Mouse (Mus musculus) bone marrow macrophage, adult 2 months (primary cell): ENCODE data around the gene Tnni1. TPM values are rescaled to one million over a fixed set of nuclear protein-coding genes. Genes with fewer than 3 reads are reported as not detected.

Experiments
- H3K27ac ChIP-seq: 2 replicates; pipeline ENCODE4 v1.5.1; 2012; ENCODE audit warnings: low read depth, low read length; ENCODE audit not compliant: insufficient read depth
- H3K4me1 ChIP-seq: 2 replicates; pipeline ENCODE4 v1.6.1; 2012; ENCODE audit warnings: low read length; ENCODE audit not compliant: control insufficient read depth, insufficient read depth
- H3K4me3 ChIP-seq: 2 replicates; pipeline ENCODE4 v1.5.1; 2012; ENCODE audit warnings: mild to moderate bottlenecking, low read length, moderate library complexity; ENCODE audit not compliant: insufficient read depth
- CTCF ChIP-seq: IDR thresholded peaks from 2 replicates; pipeline ENCODE4 v1.5.1; 2012; ENCODE audit warnings: low read depth, mild to moderate bottlenecking, low read length, moderate library complexity
- POLR2A ChIP-seq: IDR thresholded peaks from 2 replicates; pipeline ENCODE4 v1.6.1; 2012; ENCODE audit warnings: mild to moderate bottlenecking, low read depth, low read length, borderline replicate concordance
- polyA plus RNA-seq: library from polyadenylated mRNA; stranded (reverse); fragments of >200 nt; gene quantifications from 2 replicates; pipeline ENCODE4 v1.2.4, GENCODE M21; 2012; ENCODE audit not compliant: missing spikeins, insufficient read depth, insufficient read length

The Tnni1 gene
- polyA plus RNA-seq, 1 experiment, result not detected

DNA sequence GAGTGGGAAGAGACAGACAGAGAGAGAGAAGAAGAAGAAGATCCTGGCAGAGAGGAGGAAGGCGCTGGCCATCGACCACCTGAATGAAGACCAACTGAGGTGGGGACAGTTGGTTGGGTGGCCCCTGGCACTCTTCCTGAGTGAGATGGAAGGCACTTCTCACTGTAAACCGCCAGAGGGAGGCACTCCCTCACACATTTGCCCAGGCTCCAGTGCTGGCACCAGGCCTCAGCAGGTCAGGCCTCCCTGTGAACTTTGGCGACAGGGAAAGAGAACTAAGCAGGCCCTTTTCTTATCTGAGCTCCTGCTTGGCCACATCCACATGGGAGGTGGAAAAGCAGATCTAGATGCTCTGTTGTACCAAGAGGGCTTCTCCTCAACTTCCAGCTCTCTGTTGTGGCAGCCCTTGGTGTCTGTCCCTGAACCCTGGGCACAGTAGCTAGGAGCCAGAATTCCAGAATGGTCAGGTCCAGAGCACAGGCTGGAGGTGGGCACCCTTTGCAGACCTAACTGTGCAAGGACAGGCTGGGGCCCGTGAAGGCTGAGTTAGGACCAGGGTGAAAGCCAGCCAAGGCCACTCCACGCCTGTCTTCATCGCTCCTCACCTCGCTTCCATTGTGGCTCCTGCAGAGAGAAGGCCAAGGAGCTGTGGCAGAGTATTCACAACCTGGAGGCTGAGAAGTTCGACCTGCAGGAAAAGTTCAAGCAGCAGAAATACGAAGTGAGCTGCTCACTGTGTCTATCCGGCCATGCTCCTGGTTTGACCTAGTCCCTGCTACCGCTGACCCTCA, 71.7 kb downstream of the Tnni1 start:
- TF ChIP-seq POLR2A (no peak), CTCF (no peak)
- H3K4me1 ChIP-seq, result peaks cover 3% of the 10 kb centered on the region; the same call in 1 of the 2 replicates
- no peak overlapping the region for H3K27ac ChIP-seq
- H3K4me3 ChIP-seq, result no peak overlapping the region

DNA sequence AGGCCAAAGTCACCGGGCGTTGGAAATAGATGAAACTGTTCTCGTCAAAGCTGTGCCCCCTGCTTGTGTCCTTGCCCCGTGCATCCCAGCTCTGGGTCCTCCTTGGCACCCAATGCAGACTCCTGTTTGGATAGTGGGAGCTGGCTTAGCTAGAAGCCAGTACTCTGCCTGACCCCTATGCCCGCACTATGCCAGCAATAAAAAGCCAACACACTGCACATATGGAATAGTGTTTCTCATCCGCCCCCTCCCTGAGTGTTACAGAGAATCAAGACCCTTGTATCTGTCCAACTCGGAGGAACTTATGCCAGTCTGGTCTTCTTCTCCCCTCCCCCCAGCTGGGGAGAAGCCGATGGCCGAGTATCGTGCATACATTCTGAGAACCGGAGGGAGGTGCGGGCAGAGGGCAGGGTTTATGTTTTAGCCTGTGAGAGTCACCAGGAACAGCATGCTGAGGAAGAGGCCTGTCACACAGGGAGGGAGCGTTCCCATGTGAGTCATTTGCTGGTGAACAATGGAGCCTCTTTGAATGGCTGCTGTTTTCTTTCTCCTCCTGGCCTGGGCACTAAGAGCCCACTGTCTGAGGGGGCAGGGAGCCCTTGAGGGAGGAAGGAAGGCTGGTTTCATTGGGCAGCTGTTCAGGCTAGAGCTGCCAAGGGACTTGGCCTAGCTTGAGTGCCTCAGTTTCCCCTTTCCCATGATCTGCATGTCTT, 73.0 kb downstream of the Tnni1 start:
- H3K4me1 ChIP-seq, result peaks cover 3% of the 10 kb centered on the region; the same call in 1 of the 2 replicates
- TF ChIP-seq POLR2A (no peak), CTCF (no peak)
- no peak overlapping the region for H3K27ac ChIP-seq
- H3K4me3 ChIP-seq, result no peak overlapping the region

GRCm38 (mm10) chr1:135853200-135853599, 74.0 kb downstream of the Tnni1 start:
- TF ChIP-seq POLR2A, result no peak
- no peak for TF ChIP-seq CTCF
- H3K4me3 ChIP-seq, result no peak overlapping the region
- peaks cover 3% of the 10 kb centered on the region; the same call in 1 of the 2 replicates for H3K4me1 ChIP-seq
- no peak overlapping the region for H3K27ac ChIP-seq

GRCm38 (mm10) chr1:135854591-135855343, 75.5 kb downstream of the Tnni1 start:
- Histone ChIP-seq H3K4me3 (no peak overlapping the region), H3K4me1 (peaks cover 3% of the 10 kb centered on the region; the same call in 1 of the 2 replicates), H3K27ac (no peak overlapping the region)
- no peak for TF ChIP-seq POLR2A
- TF ChIP-seq CTCF, result no peak

- TF ChIP-seq POLR2A (no peak), CTCF (no peak)
- Histone ChIP-seq H3K4me1 (peaks cover 3% of the 10 kb centered on the region; the same call in 1 of the 2 replicates), H3K4me3 (no peak overlapping the region), H3K27ac (no peak overlapping the region)
Measured at GRCm38 (mm10) chr1:135855344-135855687, 76.1 kb downstream of the Tnni1 start.

DNA sequence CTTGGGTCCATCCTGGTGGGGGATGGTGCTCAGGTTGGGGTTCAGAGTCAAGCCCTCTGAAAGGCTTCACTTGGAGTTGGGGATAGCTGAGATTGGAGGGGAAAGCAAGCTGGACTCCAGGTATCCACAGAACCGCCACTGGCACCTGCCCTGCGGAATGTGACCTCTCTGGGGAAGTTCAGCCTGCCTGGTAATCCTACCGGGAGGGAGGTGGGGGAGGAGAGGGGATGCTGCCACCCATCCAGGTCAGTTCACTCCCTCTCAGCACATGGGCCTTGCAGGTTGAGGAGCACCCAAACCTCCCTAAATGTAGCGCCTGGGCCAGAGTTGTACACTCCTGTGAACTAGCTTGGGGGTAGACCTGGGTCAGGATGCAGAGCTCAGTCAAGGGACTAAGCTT, 76.8 kb downstream of the Tnni1 start:
- Histone ChIP-seq H3K4me3 (no peak overlapping the region), H3K4me1 (peaks cover 3% of the 10 kb centered on the region; the same call in 1 of the 2 replicates), H3K27ac (no peak overlapping the region)
- no peak for TF ChIP-seq CTCF
- TF ChIP-seq POLR2A, result no peak

- Histone ChIP-seq H3K4me1 (peaks cover 3% of the 10 kb centered on the region; the same call in 1 of the 2 replicates), H3K27ac (no peak overlapping the region), H3K4me3 (no peak overlapping the region)
- TF ChIP-seq POLR2A (no peak), CTCF (no peak)
Measured at GRCm38 (mm10) chr1:135857137-135857775, 78.0 kb downstream of the Tnni1 start.

DNA sequence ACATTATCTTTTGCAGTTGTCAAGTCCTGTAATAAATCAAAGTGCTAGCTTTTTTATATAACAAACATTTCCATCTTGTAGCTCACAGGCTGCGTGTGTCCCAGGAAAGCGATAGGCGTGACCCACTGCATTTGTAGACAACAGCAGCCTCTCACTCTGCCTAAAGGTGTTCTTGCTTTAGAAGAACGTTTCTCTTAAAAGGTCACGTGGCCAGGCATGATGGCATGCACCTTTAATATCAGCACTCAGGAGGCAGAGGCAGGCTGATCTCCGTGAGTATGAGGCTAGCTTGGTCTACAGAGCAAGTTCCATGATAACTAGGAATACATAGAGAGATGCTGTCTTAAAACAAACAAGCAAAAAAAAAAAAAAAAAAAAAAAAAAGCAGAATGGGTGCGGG, 79.3 kb downstream of the Tnni1 start:
- Histone ChIP-seq H3K4me3 (no peak overlapping the region), H3K27ac (no peak overlapping the region)
- no peak for TF ChIP-seq POLR2A
- no peak for TF ChIP-seq CTCF

More for the DNA sequence above, 79.3 kb downstream of the Tnni1 start:
- H3K4me1 ChIP-seq, result no peaks in the 10 kb centered on the region

Other genes with a start within 250 kb of the Tnni1 start
- gene Nav1, start 172.1 kb upstream of the Tnni1 start, polyA plus RNA-seq, result 80.6 and 81.3 TPM in 2 replicates
- 70.9 and 80.8 TPM in 2 replicates for gene Csrp1, start 59.4 kb upstream of the Tnni1 start, polyA plus RNA-seq
- 8.0 and 8.5 TPM in 2 replicates for gene Phlda3, start 13.3 kb upstream of the Tnni1 start, polyA plus RNA-seq
- gene Lad1, start 39.2 kb downstream of the Tnni1 start, polyA plus RNA-seq, result 0.53 TPM in 1 of 2 replicates, not detected in the other
- gene Tnnt2, start 56.9 kb downstream of the Tnni1 start, polyA plus RNA-seq, result not detected in 2 replicates
- gene Pkp1, start 139.8 kb downstream of the Tnni1 start, polyA plus RNA-seq, result not detected in 2 replicates
- not detected in 2 replicates for gene Igfn1, start 226.9 kb downstream of the Tnni1 start, polyA plus RNA-seq
- gene Tmem9, start 228.7 kb downstream of the Tnni1 start, polyA plus RNA-seq, result 18.2 and 19.9 TPM in 2 replicates